Mouse (Mus musculus) erythroid progenitor cell, adult 5-6 weeks (primary cell): ENCODE data around the gene Psmd9. TPM values are rescaled to one million over a fixed set of nuclear protein-coding genes. Genes with fewer than 3 reads are reported as not detected.

Experiments used
- ATAC-seq: replicated peaks from 2 replicates; pipeline ENCODE4 v1.8.0; 2016; ENCODE audit warnings: moderate number of reproducible peaks, mild to moderate bottlenecking, moderate TSS enrichment, inconsistent platforms; ENCODE audit not compliant: poor library complexity, low FRiP score, severe bottlenecking
- total RNA-seq, 2 experiments: library from RNA; stranded (forward) in 1 of 2; stranded (reverse) in 1 of 2; fragments of 150-400 nt in 1 of 2; fragments of 186-747, 209-891 nt in 1 of 2; gene quantifications; 2 replicates each; pipeline versions ENCODE4 v1.2.3 to v1.2.4; 2015 to 2017; ENCODE audit warnings: low replicate concordance in 2 of 2

Gene Psmd9
- total RNA-seq, 2 experiments from 2014 or later: 27.2 to 52.2 TPM

- no peak for ATAC-seq
These were observed 21.0 kb upstream of the Psmd9 start for GRCm38 (mm10) chr5:123148073-123148722.

GRCm38 (mm10) chr5:123149451-123150400 lies 19.5 kb upstream of the Psmd9 start:
- ATAC-seq: peak; percentile 86

- ATAC-seq: no peak
These were observed 18.6 kb upstream of the Psmd9 start for GRCm38 (mm10) chr5:123150641-123151040.

GRCm38 (mm10) chr5:123151077-123151476 lies 18.1 kb upstream of the Psmd9 start:
- no peak for ATAC-seq

- ATAC-seq: no peak
These were observed 17.4 kb upstream of the Psmd9 start for GRCm38 (mm10) chr5:123151707-123152362.

GRCm38 (mm10) chr5:123152901-123153300 lies 16.3 kb upstream of the Psmd9 start:
- ATAC-seq: no peak

- ATAC-seq: peak; percentile 79
These were observed 13.8 kb upstream of the Psmd9 start for GRCm38 (mm10) chr5:123155425-123155824.

GRCm38 (mm10) chr5:123156763-123157162 lies 12.4 kb upstream of the Psmd9 start:
- ATAC-seq: 0 out of 2 replicates have a peak, but pooled peaks have one; percentile 11

GRCm38 (mm10) chr5:123157972-123158371 lies 11.2 kb upstream of the Psmd9 start:
- no peak for ATAC-seq

GRCm38 (mm10) chr5:123159446-123159845 lies 9.8 kb upstream of the Psmd9 start:
- ATAC-seq: no peak

GRCm38 (mm10) chr5:123159866-123160265 lies 9.3 kb upstream of the Psmd9 start:
- ATAC-seq: no peak

GRCm38 (mm10) chr5:123160341-123160740 lies 8.9 kb upstream of the Psmd9 start:
- ATAC-seq: no peak

- peak; percentile 44; the same call in 1 of the 2 replicates for ATAC-seq
These were observed 6.3 kb upstream of the Psmd9 start for GRCm38 (mm10) chr5:123162942-123163341.

- no peak for ATAC-seq
These were observed 2.8 kb upstream of the Psmd9 start for GRCm38 (mm10) chr5:123166437-123166836.

GRCm38 (mm10) chr5:123167591-123167990 lies 1.6 kb upstream of the Psmd9 start:
- ATAC-seq: no peak

- ATAC-seq: no peak
These were observed 1.2 kb downstream of the Psmd9 start for GRCm38 (mm10) chr5:123170365-123170764.

GRCm38 (mm10) chr5:123171646-123172350 lies 2.6 kb downstream of the Psmd9 start:
- ATAC-seq: peak; percentile 97

- no peak for ATAC-seq
These were observed 9.6 kb downstream of the Psmd9 start for GRCm38 (mm10) chr5:123178792-123179191.

GRCm38 (mm10) chr5:123180390-123180789 lies 11.2 kb downstream of the Psmd9 start:
- no peak for ATAC-seq

- ATAC-seq: no peak
These were observed 12.3 kb downstream of the Psmd9 start for GRCm38 (mm10) chr5:123181536-123181935.
